ENCODE assay signal across 8 mouse cellular contexts in genomic region chr2:26902467-26903220, GRCm38 (mm10). TPM values are rescaled to one million over a fixed set of nuclear protein-coding genes. Genes with fewer than 3 reads are reported as not detected.
DNase-seq lines count a peak whose midpoint lies in the region; ATAC-seq lines count a peak whose summit lies in the region.

Surf6 (minus strand) TSS chr2:26902879.

- H3K27ac ChIP-seq in forebrain, embryonic 14.5 days (ENCODE audit: low read depth, low read length), result peak within 1 kb of the TSS; percentile 91
- peak within 1 kb of the TSS; percentile 89 for H3K27ac ChIP-seq in neural tube, embryonic 15.5 days (replicated peaks)

- H3K36me3 ChIP-seq in forebrain, embryonic 14.5 days (ENCODE audit: control insufficient read depth, insufficient read depth, low read length), result peaks cover 58% of the 10 kb centered on the region
- peaks cover 60% of the 10 kb centered on the region for H3K36me3 ChIP-seq in neural tube, embryonic 15.5 days

- intact Hi-C loops in heart, postnatal 14 days (cut with DNase I), result loop anchor here (10.0 kb wide), 1 partner anchor 458 kb away; the partner anchor contains the start of gene Sec16a

- no peaks in the 10 kb centered on the region for H3K27me3 ChIP-seq in forebrain, embryonic 14.5 days (replicated peaks; ENCODE audit: control insufficient read depth, insufficient read depth, low read length)
- H3K27me3 ChIP-seq in neural tube, embryonic 15.5 days (replicated peaks), result no peaks in the 10 kb centered on the region

- no peaks in the 10 kb centered on the region for H3K9me3 ChIP-seq in forebrain, embryonic 14.5 days (replicated peaks; ENCODE audit: control insufficient read depth, low read length)
- no peaks in the 10 kb centered on the region for H3K9me3 ChIP-seq in neural tube, embryonic 15.5 days (replicated peaks)

- peaks cover 14% of the 10 kb centered on the region for H3K4me1 ChIP-seq in forebrain, embryonic 14.5 days (ENCODE audit: control insufficient read depth, insufficient read depth, low read length)
- H3K4me1 ChIP-seq in neural tube, embryonic 15.5 days, result peaks cover 34% of the 10 kb centered on the region

- peak within 1 kb of the TSS; percentile 84 for H3K4me2 ChIP-seq in forebrain, embryonic 14.5 days (ENCODE audit: low read length)
- H3K4me2 ChIP-seq in neural tube, embryonic 15.5 days, result peak within 1 kb of the TSS; percentile 74

- WGBS in forebrain, embryonic 14.5 days, result under 1% methylated on average over 41 of the region's 41 CpGs
- WGBS in neural tube, embryonic 15.5 days, result under 1% methylated on average over 41 of the region's 41 CpGs

- H3K9ac ChIP-seq in forebrain, embryonic 14.5 days (ENCODE audit: low read length), result peak within 1 kb of the TSS; percentile 82
- H3K9ac ChIP-seq in neural tube, embryonic 15.5 days (replicated peaks), result peak within 1 kb of the TSS; percentile 76

- H3K4me3 ChIP-seq in forebrain, embryonic 14.5 days (ENCODE audit: low read depth, low read length), result peak within 1 kb of the TSS; percentile 80
- H3K4me3 ChIP-seq in neural tube, embryonic 15.5 days (replicated peaks), result peak within 1 kb of the TSS; percentile 84

- peak; percentile 98 for DNase-seq in ES-CJ7 (ENCODE audit: low read depth, low spot score)
- DNase-seq in cerebellum, adult 11 months, result peak; percentile 91
- peak; percentile 99 for DNase-seq in forebrain, embryonic 14.5 days (ENCODE audit: low spot score)
- peak; percentile 88 to 92 for DNase-seq in heart, postnatal 14 days
- DNase-seq in layer of hippocampus, adult 11-12 months (ENCODE audit: low spot score), result peak; percentile 96
- DNase-seq in lung, adult 18-20 months, result peak; percentile 96 to 97
- peak; percentile 95 for DNase-seq in testis, postnatal 14 days (ENCODE audit: low spot score)

- peak; percentile 97 for ATAC-seq in forebrain, embryonic 14.5 days
- ATAC-seq in neural tube, embryonic 15.5 days (ENCODE audit: low FRiP score), result peak; percentile 95

RNA-seq across cellular contexts. Expression of gene Surf6, which starts in this region (rescaled TPM):
- 15.4 and 17.2 TPM in 2 replicates for polyA plus RNA-seq in forebrain, embryonic 14.5 days (2014; fragmentation: Nextera tagmentation; extraction: Ambion mirVana)
- total RNA-seq in heart, postnatal 14 days (2021), result 10 to 100 TPM; 11.3 to 12.3 TPM
- polyA plus RNA-seq in neural tube, embryonic 15.5 days (2015; fragmentation: Nextera tagmentation; extraction: Ambion mirVana), result 29.4 and 32.2 TPM in 2 replicates

Comparison
In these comparisons a context has a peak if more than half of its experiments do, and no peak if none do; other contexts are left out.
1. Peak in every context shown above with its lines: DNase-seq, ATAC-seq, H3K4me3 ChIP-seq and H3K27ac ChIP-seq.